Mouse (Mus musculus): ENCODE results near the gene Pafah2. TPM values are rescaled to one million over a fixed set of nuclear protein-coding genes. Genes with fewer than 3 reads are reported as not detected.

Pafah2 gene
- polyA plus RNA-seq, 1 experiment = 16.5 TPM

DNA sequence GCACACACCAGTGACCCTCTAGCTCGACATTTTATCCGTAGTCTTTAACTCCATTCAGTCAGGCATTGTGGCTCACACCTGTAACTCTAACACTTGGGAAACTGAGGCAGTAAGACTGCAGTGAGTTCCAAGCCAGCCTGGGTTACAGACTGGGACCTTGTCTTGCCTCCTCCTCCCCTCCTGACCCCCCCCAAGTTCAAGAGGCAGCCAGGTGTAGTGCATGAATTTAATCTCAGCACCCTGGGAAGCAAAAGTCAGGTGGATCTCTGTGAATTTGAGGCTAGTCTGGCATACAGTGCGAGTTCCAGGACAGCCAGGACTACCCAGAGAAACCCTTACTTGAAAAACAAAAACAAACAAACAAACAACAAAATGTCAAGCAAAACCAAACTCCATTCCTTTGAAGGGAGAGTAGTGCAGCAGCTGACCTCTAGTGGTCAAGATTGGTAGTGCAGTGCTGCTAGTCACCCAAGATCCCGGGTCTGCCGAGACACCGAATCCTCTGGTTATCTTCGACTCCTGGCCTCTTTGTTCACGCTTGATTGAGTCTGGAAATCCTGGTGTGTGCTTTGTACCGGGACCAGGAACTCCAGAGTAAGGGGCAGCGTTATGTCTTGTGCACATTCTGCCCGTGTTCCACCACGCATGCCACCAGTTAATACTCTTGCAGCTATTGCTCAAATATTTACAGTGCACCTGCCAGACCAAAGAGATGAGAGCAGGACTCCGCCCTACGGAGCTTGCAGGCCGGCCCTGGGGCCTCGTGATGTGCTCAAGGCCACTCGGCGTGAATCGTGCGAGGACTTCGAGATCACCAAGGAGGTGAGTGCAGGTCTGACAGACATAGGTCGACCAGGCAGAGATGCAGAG is 39.3 kb upstream of the Pafah2 start:
- no peak overlapping the region for H3K9ac ChIP-seq (ENCODE audit: low read depth, poor library complexity, severe bottlenecking)
- no peak overlapping the region for H3K4me3 ChIP-seq (ENCODE audit: low read depth, low read length)
- no peaks in the 10 kb centered on the region for H3K27me3 ChIP-seq (ENCODE audit: control insufficient read depth, insufficient read depth, low read length, poor library complexity, severe bottlenecking)

DNA sequence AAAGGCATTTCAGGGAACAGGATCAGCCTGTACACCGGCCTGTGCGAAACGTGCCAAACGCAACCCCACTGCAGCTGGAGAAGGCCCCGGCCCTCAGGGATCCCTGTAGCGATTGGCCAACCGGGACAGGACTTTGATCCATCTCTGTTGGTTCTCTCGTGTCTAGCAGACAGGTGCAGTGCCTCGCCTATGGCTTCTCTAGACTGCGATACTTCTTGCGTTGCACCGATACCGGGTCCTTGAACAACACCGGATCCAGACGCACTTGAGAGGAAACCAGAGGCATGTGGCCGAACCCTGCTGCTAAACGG is 38.7 kb upstream of the Pafah2 start:
- Histone ChIP-seq H3K9ac (ENCODE audit: low read depth, poor library complexity, severe bottlenecking) (no peak overlapping the region), H3K4me1 (ENCODE audit: control insufficient read depth, insufficient read depth, low read length) (peaks cover 6% of the 10 kb centered on the region), H3K27ac (ENCODE audit: insufficient read depth, low read length) (no peak overlapping the region), H3K36me3 (ENCODE audit: control insufficient read depth, insufficient read depth, low read length, poor library complexity, severe bottlenecking) (no peaks in the 10 kb centered on the region), H3K9me3 (replicated peaks; ENCODE audit: control insufficient read depth, insufficient read depth, low read length, poor library complexity, severe bottlenecking) (no peaks in the 10 kb centered on the region), H3K27me3 (ENCODE audit: control insufficient read depth, insufficient read depth, low read length, poor library complexity, severe bottlenecking) (no peaks in the 10 kb centered on the region), H3K4me3 (ENCODE audit: low read depth, low read length) (no peak overlapping the region)
- TF ChIP-seq POLR2A (IDR thresholded peaks at IDR 0.05; ENCODE audit: insufficient read depth, low read length) (no peak), EP300 (IDR thresholded peaks at IDR 0.05; ENCODE audit: insufficient read depth, low read depth, low read length) (no peak), CTCF (IDR thresholded peaks at IDR 0.05; ENCODE audit: low read depth, low read length) (no peak)

More for the DNA sequence above, 39.3 kb upstream of the Pafah2 start:
- Histone ChIP-seq H3K27ac (ENCODE audit: insufficient read depth, low read length) (no peak overlapping the region), H3K36me3 (ENCODE audit: control insufficient read depth, insufficient read depth, low read length, poor library complexity, severe bottlenecking) (no peaks in the 10 kb centered on the region), H3K9me3 (replicated peaks; ENCODE audit: control insufficient read depth, insufficient read depth, low read length, poor library complexity, severe bottlenecking) (no peaks in the 10 kb centered on the region), H3K4me1 (ENCODE audit: control insufficient read depth, insufficient read depth, low read length) (peaks cover 6% of the 10 kb centered on the region)
- no peak for TF ChIP-seq EP300 (IDR thresholded peaks at IDR 0.05; ENCODE audit: insufficient read depth, low read depth, low read length)
- no peak for TF ChIP-seq POLR2A (IDR thresholded peaks at IDR 0.05; ENCODE audit: insufficient read depth, low read length)
- peak; percentile 84 for TF ChIP-seq CTCF (IDR thresholded peaks at IDR 0.05; ENCODE audit: low read depth, low read length)

DNA sequence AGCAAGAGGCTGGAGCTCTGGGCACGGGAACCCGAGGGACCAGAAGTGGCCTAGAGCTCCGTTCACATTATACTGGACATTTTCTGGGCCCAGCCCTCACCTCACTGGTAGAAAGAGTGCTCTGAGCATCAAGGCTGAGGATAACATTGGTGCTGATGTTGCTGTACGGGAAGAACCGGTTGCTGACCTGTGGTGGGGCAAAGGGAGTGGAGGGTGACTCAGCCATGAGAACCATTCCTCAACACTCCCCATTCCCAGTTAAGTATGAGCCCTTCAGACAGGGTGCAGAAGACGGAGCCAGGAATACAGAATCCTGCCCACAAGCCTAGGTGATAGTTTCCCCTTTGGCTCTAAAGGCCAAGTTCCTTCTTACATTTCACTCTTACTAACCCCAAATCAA is 36.5 kb upstream of the Pafah2 start:
- no peak for TF ChIP-seq EP300 (IDR thresholded peaks at IDR 0.05; ENCODE audit: insufficient read depth, low read depth, low read length)
- TF ChIP-seq POLR2A (IDR thresholded peaks at IDR 0.05; ENCODE audit: insufficient read depth, low read length) = no peak
- TF ChIP-seq CTCF (IDR thresholded peaks at IDR 0.05; ENCODE audit: low read depth, low read length) = no peak
- Histone ChIP-seq H3K9ac (ENCODE audit: low read depth, poor library complexity, severe bottlenecking) (no peak overlapping the region), H3K27me3 (ENCODE audit: control insufficient read depth, insufficient read depth, low read length, poor library complexity, severe bottlenecking) (no peaks in the 10 kb centered on the region), H3K4me1 (ENCODE audit: control insufficient read depth, insufficient read depth, low read length) (peaks cover 6% of the 10 kb centered on the region), H3K4me3 (ENCODE audit: low read depth, low read length) (no peak overlapping the region), H3K9me3 (replicated peaks; ENCODE audit: control insufficient read depth, insufficient read depth, low read length, poor library complexity, severe bottlenecking) (no peaks in the 10 kb centered on the region), H3K36me3 (ENCODE audit: control insufficient read depth, insufficient read depth, low read length, poor library complexity, severe bottlenecking) (no peaks in the 10 kb centered on the region), H3K27ac (ENCODE audit: insufficient read depth, low read length) (no peak overlapping the region)

DNA sequence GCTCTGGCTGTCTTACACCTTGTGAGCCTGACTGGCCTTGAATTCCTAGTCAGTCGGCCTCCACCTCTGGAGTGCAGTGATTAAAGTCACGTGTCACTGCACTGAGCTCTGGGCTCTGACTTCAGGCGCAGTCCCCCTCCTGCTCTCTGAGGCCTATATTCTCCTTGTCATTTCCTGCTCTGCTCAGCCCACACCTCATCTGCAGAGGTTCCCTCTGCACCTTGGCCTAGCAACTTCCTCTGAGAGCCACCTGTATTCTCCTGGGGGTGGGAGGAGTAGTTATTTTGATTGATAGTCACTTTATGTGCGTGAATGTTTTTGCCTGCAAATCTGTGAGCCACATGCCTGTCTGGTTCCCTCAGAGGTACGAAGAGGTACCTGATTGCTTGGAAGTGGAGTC is 34.9 kb upstream of the Pafah2 start:
- H3K9ac ChIP-seq (ENCODE audit: low read depth, poor library complexity, severe bottlenecking) = no peak overlapping the region
- H3K27me3 ChIP-seq (ENCODE audit: control insufficient read depth, insufficient read depth, low read length, poor library complexity, severe bottlenecking) = no peaks in the 10 kb centered on the region
- no peaks in the 10 kb centered on the region for H3K9me3 ChIP-seq (replicated peaks; ENCODE audit: control insufficient read depth, insufficient read depth, low read length, poor library complexity, severe bottlenecking)
- H3K4me3 ChIP-seq (ENCODE audit: low read depth, low read length) = no peak overlapping the region
- TF ChIP-seq EP300 (IDR thresholded peaks at IDR 0.05; ENCODE audit: insufficient read depth, low read depth, low read length) (no peak), CTCF (IDR thresholded peaks at IDR 0.05; ENCODE audit: low read depth, low read length) (no peak), POLR2A (IDR thresholded peaks at IDR 0.05; ENCODE audit: insufficient read depth, low read length) (no peak)
- H3K4me1 ChIP-seq (ENCODE audit: control insufficient read depth, insufficient read depth, low read length) = peaks cover 6% of the 10 kb centered on the region
- no peaks in the 10 kb centered on the region for H3K36me3 ChIP-seq (ENCODE audit: control insufficient read depth, insufficient read depth, low read length, poor library complexity, severe bottlenecking)
- H3K27ac ChIP-seq (ENCODE audit: insufficient read depth, low read length) = no peak overlapping the region

DNA sequence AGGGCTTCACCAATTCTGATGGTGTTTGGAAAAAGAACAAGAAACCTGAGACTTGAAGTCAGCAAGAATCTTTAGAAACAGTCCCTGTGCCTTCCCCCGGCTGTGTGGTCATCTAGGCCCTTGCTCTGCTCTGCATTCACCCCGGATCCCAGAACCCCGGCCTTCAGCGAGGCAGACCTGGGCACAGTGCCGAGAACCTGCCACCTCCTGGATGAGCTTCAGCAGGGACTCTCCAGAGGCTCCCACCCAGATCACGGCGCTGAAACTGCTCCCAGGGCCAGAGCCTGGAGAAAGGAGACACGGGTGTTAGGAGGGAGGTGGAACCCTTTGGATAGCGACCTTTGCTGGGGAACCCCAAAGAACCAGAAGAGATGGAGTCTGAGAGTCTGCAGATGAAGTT is 34.0 kb upstream of the Pafah2 start:
- no peak for TF ChIP-seq POLR2A (IDR thresholded peaks at IDR 0.05; ENCODE audit: insufficient read depth, low read length)
- TF ChIP-seq EP300 (IDR thresholded peaks at IDR 0.05; ENCODE audit: insufficient read depth, low read depth, low read length) = no peak
- TF ChIP-seq CTCF (IDR thresholded peaks at IDR 0.05; ENCODE audit: low read depth, low read length) = no peak
- no peaks in the 10 kb centered on the region for H3K27me3 ChIP-seq (ENCODE audit: control insufficient read depth, insufficient read depth, low read length, poor library complexity, severe bottlenecking)

DNA sequence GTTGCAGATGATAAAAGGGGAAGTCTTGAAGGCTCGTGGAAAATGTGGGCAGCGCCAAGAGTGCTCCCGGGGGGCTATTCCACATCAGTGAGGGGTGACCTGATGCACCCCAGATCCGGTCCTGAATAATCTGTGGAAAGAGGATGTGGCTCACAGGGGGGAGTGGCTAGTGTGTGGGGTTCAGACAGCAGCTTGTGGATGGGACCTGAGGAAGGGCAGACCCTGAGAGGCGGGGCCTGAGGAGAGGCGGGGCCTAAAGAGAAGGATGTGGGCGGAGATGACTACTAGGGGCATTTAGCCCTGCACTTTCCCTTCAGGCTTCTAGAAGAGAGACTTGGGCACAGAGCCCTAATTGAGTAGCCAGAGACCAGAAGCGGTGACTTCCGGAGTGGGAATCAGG is 33.5 kb upstream of the Pafah2 start:
- TF ChIP-seq EP300 (IDR thresholded peaks at IDR 0.05; ENCODE audit: insufficient read depth, low read depth, low read length) = no peak
- no peak for TF ChIP-seq POLR2A (IDR thresholded peaks at IDR 0.05; ENCODE audit: insufficient read depth, low read length)
- TF ChIP-seq CTCF (IDR thresholded peaks at IDR 0.05; ENCODE audit: low read depth, low read length) = no peak
- Histone ChIP-seq H3K27me3 (ENCODE audit: control insufficient read depth, insufficient read depth, low read length, poor library complexity, severe bottlenecking) (no peaks in the 10 kb centered on the region), H3K27ac (ENCODE audit: insufficient read depth, low read length) (no peak overlapping the region), H3K9ac (ENCODE audit: low read depth, poor library complexity, severe bottlenecking) (no peak overlapping the region), H3K9me3 (replicated peaks; ENCODE audit: control insufficient read depth, insufficient read depth, low read length, poor library complexity, severe bottlenecking) (no peaks in the 10 kb centered on the region), H3K4me1 (ENCODE audit: control insufficient read depth, insufficient read depth, low read length) (peaks cover under 1% of the 10 kb centered on the region), H3K4me3 (ENCODE audit: low read depth, low read length) (no peak overlapping the region), H3K36me3 (ENCODE audit: control insufficient read depth, insufficient read depth, low read length, poor library complexity, severe bottlenecking) (no peaks in the 10 kb centered on the region)

More for the DNA sequence above, 34.0 kb upstream of the Pafah2 start:
- H3K4me1 ChIP-seq (ENCODE audit: control insufficient read depth, insufficient read depth, low read length) = peaks cover 4% of the 10 kb centered on the region
- no peaks in the 10 kb centered on the region for H3K36me3 ChIP-seq (ENCODE audit: control insufficient read depth, insufficient read depth, low read length, poor library complexity, severe bottlenecking)
- H3K9me3 ChIP-seq (replicated peaks; ENCODE audit: control insufficient read depth, insufficient read depth, low read length, poor library complexity, severe bottlenecking) = no peaks in the 10 kb centered on the region
- H3K4me3 ChIP-seq (ENCODE audit: low read depth, low read length) = no peak overlapping the region
- H3K9ac ChIP-seq (ENCODE audit: low read depth, poor library complexity, severe bottlenecking) = no peak overlapping the region
- no peak overlapping the region for H3K27ac ChIP-seq (ENCODE audit: insufficient read depth, low read length)
